Mouse (Mus musculus): ENCODE results near the gene Pih1d1.

GRCm38 (mm10) chr7:45113476-45113875 lies 40.6 kb upstream of the Pih1d1 start:
- TF ChIP-seq CHD2 (IDR thresholded peaks at IDR 0.05; ENCODE audit: low read length) (no peak), ETS1 (conservative IDR thresholded peaks at IDR 0.05; ENCODE audit: low read depth, low read length) (no peak), RCOR1 (conservative IDR thresholded peaks at IDR 0.05; ENCODE audit: low read depth, low read length) (no peak), POLR2A (IDR thresholded peaks at IDR 0.05; ENCODE audit: low read depth, low read length) (no peak), GABPA (IDR thresholded peaks at IDR 0.05; ENCODE audit: insufficient replicate concordance, low read depth, low read length) (no peak), CTCF (conservative IDR thresholded peaks at IDR 0.05 in 1 of 2, IDR thresholded peaks at IDR 0.05 in 1 of 2; ENCODE audit: low read depth in 2 of 2, low read length in 2 of 2) (no peak), IRF4 (IDR thresholded peaks at IDR 0.05; ENCODE audit: low read depth, low read length) (no peak), ZNF384 (IDR thresholded peaks at IDR 0.05; ENCODE audit: low read depth, low read length) (no peak), JUND (conservative IDR thresholded peaks at IDR 0.05; ENCODE audit: low read depth, low read length) (no peak), MAX (IDR thresholded peaks at IDR 0.05; ENCODE audit: low read length) (no peak), UBTF (IDR thresholded peaks at IDR 0.05; ENCODE audit: low read depth, low read length) (no peak), KAT2A (IDR thresholded peaks at IDR 0.05; ENCODE audit: insufficient replicate concordance, low read length) (no peak), EP300 (IDR thresholded peaks at IDR 0.05; ENCODE audit: low read length) (no peak), POLR2AphosphoS2 (IDR thresholded peaks at IDR 0.05; ENCODE audit: low read depth, low read length) (no peak)
